Mouse (Mus musculus): ENCODE results near the gene Frmd4a.

- TF ChIP-seq CTCF (conservative IDR thresholded peaks at IDR 0.05; ENCODE audit: low read length), result no peak
- TF ChIP-seq NANOG (IDR thresholded peaks at IDR 0.05; ENCODE audit: borderline replicate concordance, low read length), result no peak
These were observed 322.9 kb downstream of the Frmd4a start for GRCm38 (mm10) chr2:4340378-4340777.
